Mouse (Mus musculus): Measurements from ENCODE around the gene Wrb.
"Not testable (repeated sequence)": the region's sequence is repeated elsewhere in the genome, so short reads cannot be mapped to it uniquely, and the experiment has no call there.

The Wrb gene

GRCm38 (mm10) chr16:96145110-96145800 is at the start of gene Wrb:
Gene Wrb (plus strand): TSS chr16:96145407.
- in situ Hi-C loops (cut with MboI, MseI) = no loop called here

- in situ Hi-C loops (cut with MboI, MseI) = no loop called here
Measured at GRCm38 (mm10) chr16:96095966-96096365, 49.2 kb upstream of the Wrb start.

DNA sequence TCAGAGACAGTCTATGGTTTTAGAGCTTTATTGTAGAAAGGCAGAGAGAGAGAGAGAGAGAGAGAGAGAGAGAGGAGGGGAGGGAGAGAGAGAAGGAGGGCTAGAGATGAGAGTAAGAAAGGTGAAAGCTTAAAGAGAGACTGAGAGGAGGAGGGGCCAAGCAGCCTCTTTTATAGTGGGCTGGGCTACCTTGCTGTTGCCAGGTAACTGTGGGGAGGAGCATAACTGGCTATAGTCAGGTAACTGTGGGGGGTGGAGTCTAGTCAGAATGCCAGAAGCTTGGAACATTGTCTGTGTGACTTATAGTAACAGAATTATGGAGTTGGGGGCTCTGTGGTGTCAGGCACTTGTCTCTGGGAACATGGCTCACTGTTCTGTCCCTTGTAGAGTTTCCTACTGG is 47.4 kb upstream of the Wrb start:
- in situ Hi-C loops (cut with MboI, MseI) = not testable (repeated sequence)

DNA sequence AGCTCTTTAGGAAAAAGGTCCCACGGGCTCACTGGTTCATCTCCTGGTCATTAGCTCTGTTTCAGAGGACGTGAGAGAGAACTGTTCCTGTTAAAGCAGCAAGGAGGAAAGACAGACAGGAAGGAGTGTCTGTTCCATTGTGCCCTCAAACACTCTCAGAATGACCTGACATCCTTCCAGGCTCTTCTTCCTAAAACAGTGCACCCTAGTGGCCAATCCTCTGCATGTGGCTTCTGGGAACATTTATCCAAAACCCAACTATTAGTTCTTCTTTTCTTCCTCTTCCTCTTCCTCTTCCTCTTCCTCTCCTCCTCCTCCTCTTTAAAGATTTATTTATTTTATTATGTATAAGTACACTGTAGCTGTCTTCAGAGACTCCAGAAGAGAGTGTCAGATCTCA is 42.2 kb upstream of the Wrb start:
- in situ Hi-C loops (cut with MboI, MseI) = no loop called here

DNA sequence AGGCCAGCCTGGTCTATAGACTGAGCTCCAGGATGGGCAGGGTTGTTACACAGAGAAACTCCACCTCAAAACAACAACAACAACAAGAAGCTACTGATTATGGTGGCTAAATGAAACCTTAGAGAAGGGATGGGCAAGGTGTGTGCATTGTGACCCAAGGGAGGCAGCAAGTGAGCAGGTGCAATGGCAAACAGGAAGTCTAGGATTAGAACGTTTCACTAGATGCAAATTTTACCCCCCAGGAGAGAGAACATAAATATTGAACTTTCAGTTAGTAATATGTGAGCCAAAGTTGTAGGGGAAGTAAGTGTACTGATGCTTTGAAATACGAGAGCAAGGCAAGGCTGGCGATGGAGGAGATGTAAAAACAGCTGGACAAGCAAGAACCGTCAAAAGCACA is 35.5 kb upstream of the Wrb start:
- in situ Hi-C loops (cut with MboI, MseI) = no loop called here

DNA sequence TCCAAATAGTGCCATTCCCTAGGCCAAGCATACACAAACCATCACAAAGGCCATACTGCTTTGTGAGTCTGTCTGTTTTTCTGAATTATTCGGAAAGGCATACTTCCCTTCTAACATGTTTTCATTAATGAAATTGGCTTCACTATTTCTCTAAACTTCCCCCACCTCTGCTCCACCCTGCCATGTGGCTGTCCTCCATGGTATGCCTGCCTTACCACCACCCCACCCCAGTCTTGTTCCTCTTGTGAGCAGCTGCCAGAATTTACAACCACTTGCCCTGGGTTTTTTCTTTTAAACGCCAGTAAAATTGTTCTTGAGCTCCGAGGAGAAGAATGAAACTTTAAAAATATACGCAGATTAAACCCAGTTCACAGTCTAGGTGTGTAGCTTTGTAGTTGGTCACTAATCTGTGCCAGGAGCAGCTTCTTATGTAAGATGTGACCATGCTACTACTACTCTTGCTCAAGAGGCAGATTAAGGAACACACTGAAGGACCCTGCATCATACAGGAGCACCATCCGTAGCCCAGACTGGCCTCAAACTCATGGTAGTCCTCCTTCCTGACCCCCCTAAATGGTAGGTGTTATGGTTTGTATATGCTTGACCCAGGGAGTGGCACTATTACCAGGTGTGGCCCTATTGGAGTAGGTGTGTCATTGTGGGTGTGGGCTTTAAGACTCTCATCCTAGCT is 34.4 kb upstream of the Wrb start:
- in situ Hi-C loops (cut with MboI, MseI) = no loop called here

- in situ Hi-C loops (cut with MboI, MseI) = no loop called here
Measured at GRCm38 (mm10) chr16:96112769-96113168, 32.4 kb upstream of the Wrb start.

GRCm38 (mm10) chr16:96114729-96115128 is 30.5 kb upstream of the Wrb start:
- in situ Hi-C loops (cut with MboI, MseI) = no loop called here

- in situ Hi-C loops (cut with MboI, MseI) = no loop called here
Measured at GRCm38 (mm10) chr16:96120022-96120623, 25.1 kb upstream of the Wrb start.

DNA sequence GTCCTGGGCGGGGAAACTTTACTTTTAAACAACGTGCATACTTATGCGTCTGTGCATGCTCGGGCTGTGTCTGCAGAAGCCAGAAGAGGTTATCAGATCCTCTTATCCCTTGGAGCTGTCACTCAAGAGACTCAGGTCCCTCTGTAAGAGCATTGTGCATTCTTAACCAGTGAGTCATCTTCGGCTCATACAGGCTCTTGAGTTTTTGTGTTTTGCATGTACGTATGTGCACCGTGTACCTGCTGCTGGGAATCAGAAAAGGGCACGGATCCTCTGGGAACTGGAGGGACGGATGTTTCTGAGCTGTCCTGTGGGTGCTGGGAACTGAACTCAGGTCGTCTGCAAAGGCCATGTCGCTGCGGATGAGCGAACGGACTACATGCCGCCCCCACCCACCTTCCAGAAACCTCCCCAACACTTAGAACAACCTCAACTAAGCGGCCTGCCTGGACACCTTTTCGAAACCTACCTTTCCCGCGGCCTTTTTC is 18.5 kb upstream of the Wrb start:
- in situ Hi-C loops (cut with MboI, MseI) = no loop called here

DNA sequence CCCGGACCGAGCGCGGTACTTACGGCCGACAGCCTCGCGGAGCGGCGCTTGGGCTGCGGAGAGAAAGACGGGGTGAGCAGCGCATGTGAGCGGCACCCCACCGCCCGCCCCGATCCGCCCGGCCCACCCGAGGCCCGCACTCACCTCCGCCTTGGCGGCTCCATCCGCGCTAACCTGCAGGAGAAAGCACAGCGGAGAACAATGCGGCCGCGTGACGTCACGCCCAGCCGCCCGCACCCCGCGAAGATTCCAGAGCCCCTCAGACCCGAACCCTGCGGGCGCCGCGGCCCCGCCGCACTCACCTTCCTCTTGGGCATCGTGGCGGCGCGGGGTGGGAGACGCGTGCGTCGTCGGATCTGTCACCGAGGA is 17.9 kb upstream of the Wrb start:
- in situ Hi-C loops (cut with MboI, MseI) = no loop called here

- in situ Hi-C loops (cut with MboI, MseI) = no loop called here
Measured at GRCm38 (mm10) chr16:96127657-96128344, 17.4 kb upstream of the Wrb start, which contains the start of gene Hmgn1. Gene Hmgn1 (minus strand): TSS chr16:96127729.

DNA sequence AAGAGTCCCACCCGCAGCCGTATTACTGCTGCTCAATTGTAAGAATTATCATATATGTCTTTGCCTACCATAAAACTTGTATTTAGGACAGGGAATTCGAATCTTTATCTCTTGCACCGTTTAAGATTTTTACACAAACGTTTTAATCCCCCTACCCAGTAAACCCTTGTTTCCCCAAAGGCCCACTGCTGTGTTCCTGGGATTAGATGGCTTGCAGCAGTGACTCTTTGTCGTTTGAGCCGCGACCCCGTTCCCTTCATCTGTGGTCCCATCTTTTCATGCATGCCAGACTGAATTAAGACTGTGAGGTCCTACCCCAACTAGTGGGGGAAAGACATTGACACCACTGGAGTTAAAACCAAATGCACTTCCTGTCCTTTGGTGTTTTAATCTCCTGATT is 16.7 kb upstream of the Wrb start:
- in situ Hi-C loops (cut with MboI, MseI) = no loop called here

DNA sequence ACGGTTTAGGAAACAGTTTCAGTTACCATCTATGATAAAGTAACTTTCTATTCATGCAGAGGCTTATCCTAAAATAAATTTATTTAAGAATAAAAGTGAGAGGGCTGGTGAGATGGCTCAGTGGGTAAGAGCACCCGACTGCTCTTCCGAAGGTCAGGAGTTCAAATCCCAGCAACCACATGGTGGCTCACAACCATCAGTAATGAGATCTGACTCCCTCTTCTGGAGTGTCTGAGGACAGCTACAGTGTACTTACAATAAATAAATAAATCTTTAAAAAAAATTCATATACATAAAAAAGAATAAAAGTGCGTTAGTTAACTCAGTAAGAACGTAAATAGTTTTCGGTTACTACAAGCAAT is 478 bp upstream of the Wrb start:
- in situ Hi-C loops (cut with MboI, MseI) = not testable (repeated sequence)

GRCm38 (mm10) chr16:96145814-96146213 is 607 bp downstream of the Wrb start:
- in situ Hi-C loops (cut with MboI, MseI) = no loop called here

DNA sequence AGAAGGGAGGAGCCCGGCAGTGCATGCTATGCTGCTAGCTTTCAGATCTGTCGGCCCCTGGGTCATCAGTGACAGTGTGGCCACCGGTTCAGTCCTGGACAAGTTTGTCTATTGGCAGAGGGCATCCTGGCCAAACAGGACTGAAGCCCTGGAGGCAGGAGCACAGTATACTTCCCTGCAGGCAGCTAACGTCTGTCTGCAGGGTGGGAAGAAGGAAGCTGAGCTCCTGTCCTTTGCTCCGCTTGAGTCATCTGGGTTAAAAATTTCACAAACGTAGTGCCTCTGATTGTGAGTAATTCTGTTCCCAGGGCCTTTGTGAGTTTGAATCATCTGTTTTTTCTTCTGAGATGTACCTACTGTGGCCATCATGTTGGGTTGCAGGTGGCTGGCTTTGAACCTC is 3.6 kb downstream of the Wrb start:
- in situ Hi-C loops (cut with MboI, MseI) = no loop called here

DNA sequence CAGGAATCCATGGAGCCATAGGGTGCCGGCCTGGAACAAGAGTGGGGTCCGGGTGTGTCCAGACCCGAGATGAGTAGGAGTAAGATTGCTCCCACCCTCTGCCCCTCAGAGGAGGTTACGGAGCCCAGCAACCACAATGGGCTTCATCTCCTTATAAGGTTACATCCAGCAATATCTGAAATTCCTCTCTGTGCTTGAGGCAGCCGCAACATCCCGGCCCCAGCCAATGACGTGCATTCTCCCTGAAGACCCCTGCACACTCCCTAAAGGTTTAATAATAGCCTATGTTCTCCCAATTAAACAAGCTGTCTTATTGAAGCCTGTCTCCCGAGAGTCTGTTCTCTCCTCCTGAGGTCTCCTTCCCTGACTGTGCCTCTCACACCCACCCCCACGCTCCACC is 4.1 kb downstream of the Wrb start:
- in situ Hi-C loops (cut with MboI, MseI) = no loop called here

DNA sequence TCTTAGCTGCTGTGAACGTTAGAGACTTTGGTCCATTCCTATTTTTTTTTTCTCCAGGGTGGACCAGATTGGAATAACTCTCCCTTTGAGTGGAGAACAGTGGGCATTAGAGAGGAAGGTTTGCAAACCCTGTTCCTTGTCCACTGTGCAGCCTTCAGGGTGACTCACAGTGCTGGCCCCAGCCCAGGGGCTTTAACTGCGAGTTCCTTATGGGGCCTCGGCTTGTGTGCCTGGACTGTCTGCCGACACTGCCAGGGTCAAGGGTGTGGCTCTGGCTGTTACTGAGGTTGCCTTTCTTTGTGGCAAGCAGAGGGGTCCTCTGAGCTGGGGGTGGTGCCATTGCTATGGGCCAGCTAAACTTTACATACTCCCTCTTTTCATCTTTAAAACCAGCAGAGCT is 5.8 kb downstream of the Wrb start:
- in situ Hi-C loops (cut with MboI, MseI) = no loop called here

DNA sequence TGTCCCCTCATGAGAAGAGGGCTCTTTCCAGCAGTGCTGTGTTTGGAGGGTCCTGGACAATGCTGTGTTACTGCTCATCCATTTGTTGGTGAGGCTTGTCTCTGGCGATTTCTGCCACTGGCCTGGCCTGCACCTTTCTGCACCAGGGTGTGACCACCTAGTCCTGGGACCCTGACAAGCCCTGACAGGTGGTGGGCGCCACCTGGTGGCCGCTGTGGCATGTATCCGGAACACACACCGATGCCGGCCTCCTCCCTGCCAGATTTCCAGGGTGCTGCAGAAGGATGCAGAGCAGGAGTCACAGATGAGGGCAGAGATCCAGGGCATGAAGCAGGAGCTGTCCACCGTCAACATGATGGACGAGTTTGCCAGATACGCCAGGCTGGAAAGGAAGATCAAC is 6.3 kb downstream of the Wrb start:
- in situ Hi-C loops (cut with MboI, MseI) = no loop called here

DNA sequence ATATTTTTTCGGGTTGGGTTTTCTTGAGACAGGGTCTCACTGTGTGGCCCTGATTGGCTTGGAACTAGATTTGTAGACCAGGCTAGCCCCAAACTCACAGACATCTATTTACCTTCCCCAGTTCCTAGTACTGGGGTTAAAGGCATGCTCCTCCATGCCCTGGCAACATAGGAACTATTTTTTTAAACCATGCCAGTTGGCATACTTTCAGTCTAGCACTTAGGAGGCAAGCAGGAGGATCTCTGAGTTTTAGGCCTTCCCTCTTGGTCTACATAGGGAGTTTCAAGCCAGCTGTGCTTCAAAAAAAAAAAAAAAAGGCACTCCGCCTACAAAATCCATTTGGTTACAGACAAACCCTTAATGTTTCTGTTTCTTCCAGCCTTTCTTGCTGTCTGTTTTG is 9.3 kb downstream of the Wrb start:
- in situ Hi-C loops (cut with MboI, MseI) = no loop called here

- in situ Hi-C loops (cut with MboI, MseI) = no loop called here
Measured at GRCm38 (mm10) chr16:96156019-96156418, 10.8 kb downstream of the Wrb start.

GRCm38 (mm10) chr16:96157171-96157570 is 12.0 kb downstream of the Wrb start:
- in situ Hi-C loops (cut with MboI, MseI) = no loop called here

Measured in T-helper 1 cell (primary cell).